Mouse (Mus musculus) limb, embryonic 13.5 days (tissue): Measurements from ENCODE around the gene Mknk1. TPM values are rescaled to one million over a fixed set of nuclear protein-coding genes. Genes with fewer than 3 reads are reported as not detected.

Experiments
- polyA plus RNA-seq: library from polyadenylated mRNA; unstranded; fragments of >200 nt; fragmentation: Nextera tagmentation; extraction: Ambion mirVana; gene quantifications from 2 replicates; pipeline ENCODE4 v1.2.1, GENCODE M21; 2015

Gene Mknk1
- polyA plus RNA-seq, 1 experiment from 2014 or later = 32.9 TPM

Other genes with a start within 250 kb of the Mknk1 start
- gene Cyp4a32, start 238.2 kb upstream of the Mknk1 start, polyA plus RNA-seq = not detected in 2 replicates
- gene Cyp4b1, start 191.5 kb upstream of the Mknk1 start, polyA plus RNA-seq = 0.08 and 0.36 TPM in 2 replicates
- gene Efcab14, start 101.5 kb upstream of the Mknk1 start, polyA plus RNA-seq = 31.6 and 32.1 TPM in 2 replicates
- gene Tex38, start 58.2 kb upstream of the Mknk1 start, polyA plus RNA-seq = 0.31 and 0.50 TPM in 2 replicates
- 60.5 and 60.8 TPM in 2 replicates for gene Atpaf1, start 54.4 kb upstream of the Mknk1 start, polyA plus RNA-seq
- 12.6 and 14.4 TPM in 2 replicates for gene Mob3c, start 11.1 kb upstream of the Mknk1 start, polyA plus RNA-seq
- not detected in 2 replicates for gene Kncn, start 45.2 kb downstream of the Mknk1 start, polyA plus RNA-seq
- gene 6430628N08Rik, start 51.5 kb downstream of the Mknk1 start, polyA plus RNA-seq = not detected in 2 replicates
- gene Dmbx1, start 100.7 kb downstream of the Mknk1 start, polyA plus RNA-seq = 0.18 TPM in 1 of 2 replicates, not detected in the other
- 0.61 and 0.75 TPM in 2 replicates for gene Faah, start 178.7 kb downstream of the Mknk1 start, polyA plus RNA-seq
- gene Nsun4, start 214.7 kb downstream of the Mknk1 start, polyA plus RNA-seq = 19.8 and 20.0 TPM in 2 replicates
- 456 and 481 TPM in 2 replicates for gene Uqcrh, start 235.9 kb downstream of the Mknk1 start, polyA plus RNA-seq
- gene Lrrc41, start 236.1 kb downstream of the Mknk1 start, polyA plus RNA-seq = 83.1 and 86.8 TPM in 2 replicates